Mouse (Mus musculus) bone marrow, adult 2 months (tissue): ENCODE results near the gene Miga2.

Experiments
- CTCF ChIP-seq: fragments of 200-500 bp; IDR thresholded peaks from 2 replicates; pipeline ENCODE4 v1.5.1; 2011; ENCODE audit warnings: low read length, control low read depth; ENCODE audit not compliant: control insufficient read depth, insufficient read depth
- POLR2A ChIP-seq: fragments of 200-500 bp; IDR thresholded peaks from 2 replicates; pipeline ENCODE4 v1.6.1; 2011; ENCODE audit warnings: low read depth, mild to moderate bottlenecking, control low read depth, low read length, borderline replicate concordance; ENCODE audit not compliant: control insufficient read depth

- TF ChIP-seq POLR2A (no peak), CTCF (no peak)
Measured at GRCm38 (mm10) chr2:30357552-30358510, 6.2 kb upstream of the Miga2 start.
